Mouse (Mus musculus) G1E (cell line): ENCODE data around the gene 4930451I11Rik. TPM values are rescaled to one million over a fixed set of nuclear protein-coding genes. Genes with fewer than 3 reads are reported as not detected.

ENCODE experiments used
- ATAC-seq: 2 replicates; pipeline ENCODE4 v1.8.0; 2016; ENCODE audit warnings: mild to moderate bottlenecking; ENCODE audit not compliant: insufficient number of reproducible peaks, poor library complexity, low FRiP score, severe bottlenecking; ENCODE audit errors: extremely low read depth
- DNase-seq: peaks from one replicate; pipeline ENCODE4 v3.0.0; 2012; ENCODE audit warnings: low spot score
- H3K27me3 ChIP-seq: 2 replicates; pipeline ENCODE4 v1.6.1; 2012; ENCODE audit warnings: mild to moderate bottlenecking, low read length, inconsistent platforms; ENCODE audit not compliant: insufficient read depth
- H3K36me3 ChIP-seq: replicated peaks from 2 replicates; pipeline ENCODE3; 2012; ENCODE audit warnings: mild to moderate bottlenecking, inconsistent platforms
- H3K4me1 ChIP-seq: 2 replicates; pipeline ENCODE4 v1.6.1; 2012; ENCODE audit warnings: low read depth, low read length, inconsistent platforms, mixed read lengths; ENCODE audit not compliant: insufficient read depth
- H3K4me3 ChIP-seq: 2 replicates; pipeline ENCODE4 v1.5.1; 2012; ENCODE audit warnings: low read depth, mild to moderate bottlenecking, inconsistent platforms, low read length, moderate library complexity, mixed read lengths
- H3K9me3 ChIP-seq: replicated peaks from 2 replicates; pipeline ENCODE4 v1.6.1; 2012; ENCODE audit warnings: inconsistent platforms
- CTCF ChIP-seq: IDR thresholded peaks from 2 replicates; pipeline ENCODE4 v1.5.1; 2012; ENCODE audit warnings: low read depth, low read length, inconsistent platforms, mixed read lengths
- GATA1 ChIP-seq: IDR thresholded peaks from 2 replicates; pipeline ENCODE4 v1.6.1; 2012; ENCODE audit warnings: borderline replicate concordance, low read length, inconsistent platforms, mixed read lengths
- GATA2 ChIP-seq: IDR thresholded peaks from 2 replicates; pipeline ENCODE4 v1.6.1; 2012; ENCODE audit warnings: low read depth, low read length, inconsistent platforms, borderline replicate concordance
- POLR2AphosphoS5 ChIP-seq: IDR thresholded peaks from 2 replicates; pipeline ENCODE4 v1.6.1; 2012; ENCODE audit warnings: low read depth, low read length, inconsistent platforms; ENCODE audit not compliant: insufficient replicate concordance
- TAL1 ChIP-seq: conservative IDR thresholded peaks from 2 replicates; pipeline ENCODE4 v1.6.1; 2012; ENCODE audit warnings: low read depth, low read length, inconsistent platforms, mixed read lengths
- polyA plus RNA-seq: library from polyadenylated mRNA; stranded (reverse); fragments of >175 nt; gene quantifications from 2 replicates; pipeline ENCODE4 v1.2.3, GENCODE M21; 2012
- total RNA-seq, 2 experiments: library from RNA; stranded (forward) in 1 of 2; stranded (reverse) in 1 of 2; fragments of 200-1000 nt in 1 of 2; fragments of >200 nt in 1 of 2; fragmentation: Nextera tagmentation in 1 of 2; gene quantifications; 2 replicates each; pipeline ENCODE4 v1.2.3; 2014 to 2017

4930451I11Rik gene
- total and polyA plus RNA-seq, 3 experiments, result not detected

GRCm38 (mm10) chr7:126784469-126784868 is 47.0 kb downstream of the 4930451I11Rik start:
- Histone ChIP-seq H3K4me3 (no peak overlapping the region), H3K27me3 (no peaks in the 10 kb centered on the region), H3K4me1 (peaks cover 60% of the 10 kb centered on the region), H3K36me3 (peaks cover 82% of the 10 kb centered on the region), H3K9me3 (no peaks in the 10 kb centered on the region)
- no peak for ATAC-seq
- TF ChIP-seq GATA1 (no peak), POLR2AphosphoS5 (0 out of 2 replicates have a peak, but pooled peaks have one; percentile 71)
- DNase-seq, result no peak

- Histone ChIP-seq H3K27me3 (no peaks in the 10 kb centered on the region), H3K4me1 (peaks cover 54% of the 10 kb centered on the region), H3K9me3 (no peaks in the 10 kb centered on the region), H3K4me3 (no peak overlapping the region), H3K36me3 (peaks cover 78% of the 10 kb centered on the region)
- no peak for TF ChIP-seq GATA1
- DNase-seq (no peak), ATAC-seq (no peak)
Measured at GRCm38 (mm10) chr7:126782693-126783092, 48.7 kb downstream of the 4930451I11Rik start.

DNA sequence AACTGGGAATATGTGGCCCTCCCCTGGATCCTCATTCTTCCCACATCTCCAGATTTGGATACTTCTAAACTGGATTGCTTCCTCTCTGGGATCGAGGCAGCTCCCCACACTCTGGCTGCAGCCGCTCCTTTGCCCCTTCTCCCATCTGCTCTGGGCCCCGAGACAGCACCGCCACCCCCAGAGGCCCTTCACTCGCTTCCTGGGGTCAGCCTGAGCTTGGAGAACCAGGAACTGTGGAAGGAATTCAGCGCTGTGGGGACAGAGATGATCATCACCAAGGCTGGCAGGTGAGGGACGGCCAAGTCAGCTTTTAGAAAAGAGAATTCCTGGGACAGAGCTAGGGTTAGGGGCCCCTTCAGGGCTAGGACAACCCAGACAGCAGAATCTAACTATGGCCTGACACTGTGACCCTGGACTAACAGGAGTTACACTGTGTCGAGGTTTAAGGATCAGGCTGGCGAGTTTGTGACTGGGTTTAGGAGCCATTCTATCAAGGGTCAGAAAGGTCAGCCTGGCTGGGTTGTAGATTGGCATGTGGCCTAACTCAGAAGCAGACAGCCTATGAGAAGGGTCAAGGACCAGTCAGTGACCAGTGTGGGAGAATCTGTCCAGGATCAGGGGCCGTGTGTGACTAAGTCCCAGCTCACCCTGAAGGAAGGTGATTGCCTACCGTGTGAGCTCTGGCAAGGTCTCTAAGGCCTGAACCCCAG is 49.6 kb downstream of the 4930451I11Rik start:
- Histone ChIP-seq H3K27me3 (no peaks in the 10 kb centered on the region), H3K9me3 (no peaks in the 10 kb centered on the region), H3K4me3 (no peak overlapping the region), H3K4me1 (peaks cover 63% of the 10 kb centered on the region), H3K36me3 (peaks cover 72% of the 10 kb centered on the region)
- DNase-seq (no peak), ATAC-seq (no peak)
- TF ChIP-seq GATA2, result no peak

DNA sequence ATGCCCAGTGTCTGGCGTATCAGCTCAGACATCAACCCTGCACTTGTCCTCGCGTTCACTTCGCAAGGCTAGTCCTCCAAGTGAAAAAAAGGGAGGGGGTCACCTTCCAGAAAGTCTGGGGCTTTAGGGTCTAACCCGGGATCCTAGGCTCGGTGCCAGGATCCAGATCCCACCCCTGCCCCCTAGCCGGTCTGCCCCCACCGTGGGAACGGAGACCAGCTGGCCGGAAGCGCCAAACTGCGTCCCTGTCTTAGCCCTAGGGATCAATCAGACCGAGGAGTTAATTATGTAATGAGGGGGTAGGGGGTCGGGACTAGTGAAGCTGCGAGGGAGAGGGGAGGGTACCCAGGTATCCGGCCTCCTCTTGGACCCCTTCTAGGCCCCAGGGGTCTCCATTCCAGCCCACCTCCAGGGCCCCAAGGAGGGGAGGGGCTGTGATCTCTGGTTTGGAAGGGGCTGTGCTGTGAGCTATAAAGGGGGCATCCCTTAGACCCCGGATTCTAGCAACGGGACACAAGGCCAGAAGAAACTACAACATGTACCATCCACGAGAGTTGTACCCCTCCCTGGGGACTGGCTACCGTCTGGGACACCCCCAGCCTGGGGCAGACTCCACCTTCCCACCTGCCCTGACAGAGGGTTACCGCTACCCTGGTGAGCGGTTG is 50.3 kb downstream of the 4930451I11Rik start, which contains the start of gene Tbx6:
Gene Tbx6 (plus strand): TSS at position 513 of the 665 bp plus-strand sequence.
- ATAC-seq (no peak), DNase-seq (no peak)
- Histone ChIP-seq H3K4me3 (no peak within 1 kb of the TSS), H3K36me3 (peaks cover 65% of the 10 kb centered on the region), H3K4me1 (peaks cover 68% of the 10 kb centered on the region), H3K27me3 (no peaks in the 10 kb centered on the region), H3K9me3 (no peaks in the 10 kb centered on the region)
- no peak for TF ChIP-seq GATA1
- TF ChIP-seq POLR2AphosphoS5, result no peak; the same call in 1 of the 2 replicates
- TF ChIP-seq TAL1, result no peak
- no peak for TF ChIP-seq CTCF
- no peak for TF ChIP-seq GATA2

Other genes with a start within 250 kb of the 4930451I11Rik start
Only the 20 nearest of the 32 such genes appear.
- not detected in 2 replicates for gene Sult1a1, start 155.2 kb downstream of the 4930451I11Rik start, total RNA-seq (2014; fragmentation: Nextera tagmentation)
- gene Sult1a1, start 155.2 kb downstream of the 4930451I11Rik start, total RNA-seq (2017), result 0.12 and 0.33 TPM in 2 replicates
- not detected in 2 replicates for gene Sult1a1, start 155.2 kb downstream of the 4930451I11Rik start, polyA plus RNA-seq
- gene Bola2, start 136.2 kb downstream of the 4930451I11Rik start, total RNA-seq (2014; fragmentation: Nextera tagmentation), result 77.5 and 93.8 TPM in 2 replicates
- gene Bola2, start 136.2 kb downstream of the 4930451I11Rik start, total RNA-seq (2017), result 117 and 161 TPM in 2 replicates
- gene Bola2, start 136.2 kb downstream of the 4930451I11Rik start, polyA plus RNA-seq, result 189 and 303 TPM in 2 replicates
- 3.5 and 3.8 TPM in 2 replicates for gene Slx1b, start 135.9 kb downstream of the 4930451I11Rik start, total RNA-seq (2014; fragmentation: Nextera tagmentation)
- gene Slx1b, start 135.9 kb downstream of the 4930451I11Rik start, total RNA-seq (2017), result 4.5 and 7.0 TPM in 2 replicates
- 4.9 and 8.1 TPM in 2 replicates for gene Slx1b, start 135.9 kb downstream of the 4930451I11Rik start, polyA plus RNA-seq
- gene Coro1a, start 123.9 kb downstream of the 4930451I11Rik start, total RNA-seq (2014; fragmentation: Nextera tagmentation), result 36.0 and 50.1 TPM in 2 replicates
- 162 and 174 TPM in 2 replicates for gene Coro1a, start 123.9 kb downstream of the 4930451I11Rik start, total RNA-seq (2017)
- gene Coro1a, start 123.9 kb downstream of the 4930451I11Rik start, polyA plus RNA-seq, result 178 and 186 TPM in 2 replicates
- gene Mapk3, start 72.0 kb downstream of the 4930451I11Rik start, total RNA-seq (2014; fragmentation: Nextera tagmentation), result 66.4 and 91.6 TPM in 2 replicates
- gene Mapk3, start 72.0 kb downstream of the 4930451I11Rik start, total RNA-seq (2017), result 18.2 and 18.4 TPM in 2 replicates
- gene Mapk3, start 72.0 kb downstream of the 4930451I11Rik start, polyA plus RNA-seq, result 65.1 and 68.8 TPM in 2 replicates
- 28.9 and 29.9 TPM in 2 replicates for gene Gdpd3, start 65.3 kb downstream of the 4930451I11Rik start, total RNA-seq (2014; fragmentation: Nextera tagmentation)
- gene Gdpd3, start 65.3 kb downstream of the 4930451I11Rik start, total RNA-seq (2017), result 15.4 and 17.9 TPM in 2 replicates
- gene Gdpd3, start 65.3 kb downstream of the 4930451I11Rik start, polyA plus RNA-seq, result 4.9 and 6.1 TPM in 2 replicates
- gene Ypel3, start 54.7 kb downstream of the 4930451I11Rik start, total RNA-seq (2014; fragmentation: Nextera tagmentation), result 41.6 and 86.7 TPM in 2 replicates
- gene Ypel3, start 54.7 kb downstream of the 4930451I11Rik start, total RNA-seq (2017), result 20.2 and 23.1 TPM in 2 replicates
- 78.1 and 78.3 TPM in 2 replicates for gene Ypel3, start 54.7 kb downstream of the 4930451I11Rik start, polyA plus RNA-seq
- 2.5 and 8.4 TPM in 2 replicates for gene Tbx6, start 50.2 kb downstream of the 4930451I11Rik start, total RNA-seq (2014; fragmentation: Nextera tagmentation)
- gene Tbx6, start 50.2 kb downstream of the 4930451I11Rik start, total RNA-seq (2017), result 0.11 and 0.29 TPM in 2 replicates
- 0.85 and 1.1 TPM in 2 replicates for gene Tbx6, start 50.2 kb downstream of the 4930451I11Rik start, polyA plus RNA-seq
- 126 and 176 TPM in 2 replicates for gene Ppp4c, start 39.1 kb downstream of the 4930451I11Rik start, total RNA-seq (2014; fragmentation: Nextera tagmentation)
- 186 and 199 TPM in 2 replicates for gene Ppp4c, start 39.1 kb downstream of the 4930451I11Rik start, total RNA-seq (2017)
- 169 and 192 TPM in 2 replicates for gene Ppp4c, start 39.1 kb downstream of the 4930451I11Rik start, polyA plus RNA-seq
- gene Fam57b, start 34.0 kb downstream of the 4930451I11Rik start, total RNA-seq (2014; fragmentation: Nextera tagmentation), result not detected in 2 replicates
- 0.05 TPM in 1 of 2 replicates, not detected in the other for gene Fam57b, start 34.0 kb downstream of the 4930451I11Rik start, total RNA-seq (2017)
- gene Fam57b, start 34.0 kb downstream of the 4930451I11Rik start, polyA plus RNA-seq, result 0.02 and 0.06 TPM in 2 replicates
- not detected in 2 replicates for gene Doc2a, start 15.8 kb upstream of the 4930451I11Rik start, total RNA-seq (2014; fragmentation: Nextera tagmentation)
- 0.11 and 0.23 TPM in 2 replicates for gene Doc2a, start 15.8 kb upstream of the 4930451I11Rik start, total RNA-seq (2017)
- gene Doc2a, start 15.8 kb upstream of the 4930451I11Rik start, polyA plus RNA-seq, result not detected in 2 replicates
- 46.8 and 53.2 TPM in 2 replicates for gene Hirip3, start 30.3 kb upstream of the 4930451I11Rik start, total RNA-seq (2014; fragmentation: Nextera tagmentation)
- gene Hirip3, start 30.3 kb upstream of the 4930451I11Rik start, total RNA-seq (2017), result 90.4 and 115 TPM in 2 replicates
- 158 and 159 TPM in 2 replicates for gene Hirip3, start 30.3 kb upstream of the 4930451I11Rik start, polyA plus RNA-seq
- 106 and 136 TPM in 2 replicates for gene Ino80e, start 30.7 kb upstream of the 4930451I11Rik start, total RNA-seq (2014; fragmentation: Nextera tagmentation)
- gene Ino80e, start 30.7 kb upstream of the 4930451I11Rik start, total RNA-seq (2017), result 50.7 and 60.3 TPM in 2 replicates
- 893 and 1,187 TPM in 2 replicates for gene Ino80e, start 30.7 kb upstream of the 4930451I11Rik start, polyA plus RNA-seq
- gene Taok2, start 53.1 kb upstream of the 4930451I11Rik start, total RNA-seq (2014; fragmentation: Nextera tagmentation), result 42.9 and 53.6 TPM in 2 replicates
- gene Taok2, start 53.1 kb upstream of the 4930451I11Rik start, total RNA-seq (2017), result 36.2 and 38.3 TPM in 2 replicates
- gene Taok2, start 53.1 kb upstream of the 4930451I11Rik start, polyA plus RNA-seq, result 181 and 222 TPM in 2 replicates
- gene Tmem219, start 91.3 kb upstream of the 4930451I11Rik start, total RNA-seq (2014; fragmentation: Nextera tagmentation), result 33.6 and 38.7 TPM in 2 replicates
- 32.9 and 42.2 TPM in 2 replicates for gene Tmem219, start 91.3 kb upstream of the 4930451I11Rik start, total RNA-seq (2017)
- gene Tmem219, start 91.3 kb upstream of the 4930451I11Rik start, polyA plus RNA-seq, result 66.6 and 86.4 TPM in 2 replicates
- 22.4 and 25.3 TPM in 2 replicates for gene Kctd13, start 97.2 kb upstream of the 4930451I11Rik start, total RNA-seq (2014; fragmentation: Nextera tagmentation)
- 6.2 and 8.6 TPM in 2 replicates for gene Kctd13, start 97.2 kb upstream of the 4930451I11Rik start, total RNA-seq (2017)
- 23.4 and 30.7 TPM in 2 replicates for gene Kctd13, start 97.2 kb upstream of the 4930451I11Rik start, polyA plus RNA-seq
- gene Asphd1, start 117.9 kb upstream of the 4930451I11Rik start, total RNA-seq (2014; fragmentation: Nextera tagmentation), result not detected in 2 replicates
- gene Asphd1, start 117.9 kb upstream of the 4930451I11Rik start, total RNA-seq (2017), result not detected in 2 replicates
- gene Asphd1, start 117.9 kb upstream of the 4930451I11Rik start, polyA plus RNA-seq, result not detected in 2 replicates
- 4.2 and 8.0 TPM in 2 replicates for gene Sez6l2, start 118.9 kb upstream of the 4930451I11Rik start, total RNA-seq (2014; fragmentation: Nextera tagmentation)
- gene Sez6l2, start 118.9 kb upstream of the 4930451I11Rik start, total RNA-seq (2017), result 0.22 and 0.46 TPM in 2 replicates
- 0.32 and 0.34 TPM in 2 replicates for gene Sez6l2, start 118.9 kb upstream of the 4930451I11Rik start, polyA plus RNA-seq
- 37.5 and 44.6 TPM in 2 replicates for gene Cdipt, start 144.3 kb upstream of the 4930451I11Rik start, total RNA-seq (2014; fragmentation: Nextera tagmentation)
- gene Cdipt, start 144.3 kb upstream of the 4930451I11Rik start, total RNA-seq (2017), result 62.0 and 63.8 TPM in 2 replicates
- 91.2 and 108 TPM in 2 replicates for gene Cdipt, start 144.3 kb upstream of the 4930451I11Rik start, polyA plus RNA-seq
- gene Cdiptos, start 144.5 kb upstream of the 4930451I11Rik start, total RNA-seq (2014; fragmentation: Nextera tagmentation), result 2.0 TPM in 1 of 2 replicates, not detected in the other
- gene Cdiptos, start 144.5 kb upstream of the 4930451I11Rik start, total RNA-seq (2017), result 0.55 and 1.2 TPM in 2 replicates
- 0.07 and 0.18 TPM in 2 replicates for gene Cdiptos, start 144.5 kb upstream of the 4930451I11Rik start, polyA plus RNA-seq